Mouse (Mus musculus) erythroblast, adult 5-6 weeks (primary cell): ENCODE results near the gene Raver1. TPM values are rescaled to one million over a fixed set of nuclear protein-coding genes. Genes with fewer than 3 reads are reported as not detected.
A peak's percentile ranks its signal among the peaks of the same experiment; 100 is the strongest.

Source experiments
- ATAC-seq: replicated peaks from 2 replicates; pipeline ENCODE4 v1.8.0; 2016; ENCODE audit warnings: moderate number of reproducible peaks, mild to moderate bottlenecking, moderate TSS enrichment, inconsistent platforms; ENCODE audit not compliant: poor library complexity, low FRiP score, severe bottlenecking
- total RNA-seq, 2 experiments: library from RNA; stranded (forward) in 1 of 2; stranded (reverse) in 1 of 2; fragments of 150-400 nt in 1 of 2; fragments of 200-764, 138-1000 nt in 1 of 2; gene quantifications; 2 replicates each; pipeline versions ENCODE4 v1.2.3 to v1.2.4; 2015 to 2017; ENCODE audit warnings: low replicate concordance in 2 of 2

The Raver1 gene
- total RNA-seq, 2 experiments from 2014 or later = 4.0 to 7.8 TPM

DNA sequence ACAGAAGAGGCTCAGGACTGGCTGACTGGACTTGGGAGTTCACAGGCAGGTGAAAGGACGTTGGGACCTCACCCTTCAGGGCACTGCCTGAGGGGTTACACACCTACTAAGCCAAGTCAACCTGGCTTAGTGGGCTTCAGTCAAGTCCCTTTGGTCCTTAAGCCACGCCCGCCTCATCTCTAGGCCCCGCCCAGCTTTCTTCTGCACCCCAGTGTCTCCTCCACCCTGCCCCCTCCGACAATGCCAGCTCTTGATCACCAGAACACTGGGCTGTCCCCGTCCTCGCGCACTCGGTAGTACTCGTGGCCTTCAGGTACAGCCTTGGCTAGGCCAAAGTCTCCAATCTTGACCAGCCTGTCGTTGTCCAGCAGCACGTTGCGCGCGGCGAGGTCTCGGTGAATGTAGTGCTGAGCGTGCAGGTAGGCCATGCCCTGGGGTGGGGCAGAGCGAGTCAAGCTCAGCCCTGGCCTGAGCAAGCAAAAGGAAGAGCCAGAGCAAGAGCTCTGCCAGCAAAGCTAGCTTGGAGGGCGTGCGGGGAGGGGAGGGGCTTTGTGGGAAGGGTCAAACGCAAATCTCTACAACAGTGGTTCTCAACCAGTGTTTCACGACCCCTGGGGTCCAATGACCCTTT is 15.9 kb upstream of the Raver1 start:
- ATAC-seq = no peak

DNA sequence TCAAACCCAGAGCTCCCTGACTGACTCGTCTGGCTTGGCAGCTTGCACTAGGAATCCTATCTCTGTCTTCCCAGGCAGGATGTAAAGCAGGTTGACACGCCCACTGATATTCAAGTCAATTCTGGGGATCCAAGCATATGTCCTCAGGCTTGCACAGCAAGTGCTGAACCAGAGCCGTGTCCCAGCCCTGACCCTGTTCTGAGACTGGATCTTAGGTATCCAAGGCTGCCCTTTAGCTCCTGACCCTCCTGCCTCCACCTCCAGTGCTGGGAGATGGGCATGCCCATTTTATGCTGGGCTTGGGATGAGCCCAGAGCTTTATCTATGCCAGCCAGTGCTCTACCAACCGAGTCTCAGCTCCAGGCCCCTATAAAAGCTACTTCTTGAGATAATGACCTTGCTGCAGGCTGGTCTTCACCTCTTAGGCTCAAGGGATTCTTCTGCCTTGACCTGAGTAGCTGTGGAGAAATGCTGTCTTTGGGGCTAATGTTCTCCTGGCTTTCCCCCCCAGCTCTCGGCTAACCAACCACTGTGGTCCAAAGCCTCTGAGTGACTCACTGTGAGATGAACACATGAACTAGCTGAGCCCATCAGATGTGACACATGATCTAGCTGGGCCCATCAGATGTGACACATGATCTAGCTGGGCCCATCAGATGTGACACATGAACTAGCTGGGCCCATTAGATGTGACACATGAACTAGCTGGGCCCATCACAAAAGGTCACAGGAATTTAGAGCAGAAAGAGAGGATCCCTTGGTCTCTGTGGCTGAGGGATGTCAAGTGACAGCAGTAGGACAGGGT is 14.2 kb upstream of the Raver1 start:
- ATAC-seq = peak; percentile 89

DNA sequence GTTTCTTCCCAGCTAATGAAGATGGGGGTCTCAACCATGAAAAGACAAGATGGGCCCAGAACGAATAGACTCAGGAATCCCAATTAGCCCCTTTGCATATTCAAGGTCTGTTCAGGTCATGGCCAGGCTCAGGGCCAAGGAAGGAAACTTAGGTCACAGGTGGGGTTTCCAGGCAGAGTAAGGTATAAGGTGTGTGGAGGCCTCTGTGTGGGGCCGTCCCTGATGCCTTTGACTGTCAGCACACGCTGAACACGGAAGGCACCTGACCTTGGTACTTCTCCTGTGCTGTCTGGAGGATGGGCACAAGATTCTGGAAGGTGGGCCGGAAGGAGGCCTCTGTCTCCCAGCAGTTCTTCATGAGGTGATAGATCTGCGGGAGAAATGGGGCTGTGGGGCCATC is 13.0 kb upstream of the Raver1 start:
- no peak for ATAC-seq

DNA sequence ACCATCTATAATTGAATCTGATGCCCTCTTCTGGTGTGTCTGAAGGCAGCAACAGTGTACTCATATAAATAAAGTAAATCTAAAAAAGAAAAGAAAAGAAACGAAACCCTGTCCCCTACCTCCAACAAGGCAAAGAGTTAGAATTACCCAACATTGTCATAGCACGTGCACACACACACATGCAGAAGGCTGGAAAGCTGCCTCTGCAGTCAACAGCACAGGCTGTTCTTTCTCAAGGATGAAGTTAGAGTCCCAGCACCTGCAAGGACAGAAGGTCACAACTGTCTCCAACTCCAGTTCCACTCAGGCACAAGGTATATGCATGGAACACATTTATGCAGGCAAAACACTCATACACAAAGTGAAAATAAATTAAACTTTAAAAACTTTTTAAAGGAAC is 10.3 kb upstream of the Raver1 start:
- no peak for ATAC-seq

GRCm38 (mm10) chr9:21100447-21101161 is 8.8 kb upstream of the Raver1 start:
- no peak for ATAC-seq

- peak; percentile 52; the same call in 1 of the 2 replicates for ATAC-seq
Measured at GRCm38 (mm10) chr9:21097793-21098192, 6.0 kb upstream of the Raver1 start.

GRCm38 (mm10) chr9:21095958-21096357 is 4.2 kb upstream of the Raver1 start:
- no peak for ATAC-seq

- no peak for ATAC-seq
Measured at GRCm38 (mm10) chr9:21093423-21093822, 1.6 kb upstream of the Raver1 start.

DNA sequence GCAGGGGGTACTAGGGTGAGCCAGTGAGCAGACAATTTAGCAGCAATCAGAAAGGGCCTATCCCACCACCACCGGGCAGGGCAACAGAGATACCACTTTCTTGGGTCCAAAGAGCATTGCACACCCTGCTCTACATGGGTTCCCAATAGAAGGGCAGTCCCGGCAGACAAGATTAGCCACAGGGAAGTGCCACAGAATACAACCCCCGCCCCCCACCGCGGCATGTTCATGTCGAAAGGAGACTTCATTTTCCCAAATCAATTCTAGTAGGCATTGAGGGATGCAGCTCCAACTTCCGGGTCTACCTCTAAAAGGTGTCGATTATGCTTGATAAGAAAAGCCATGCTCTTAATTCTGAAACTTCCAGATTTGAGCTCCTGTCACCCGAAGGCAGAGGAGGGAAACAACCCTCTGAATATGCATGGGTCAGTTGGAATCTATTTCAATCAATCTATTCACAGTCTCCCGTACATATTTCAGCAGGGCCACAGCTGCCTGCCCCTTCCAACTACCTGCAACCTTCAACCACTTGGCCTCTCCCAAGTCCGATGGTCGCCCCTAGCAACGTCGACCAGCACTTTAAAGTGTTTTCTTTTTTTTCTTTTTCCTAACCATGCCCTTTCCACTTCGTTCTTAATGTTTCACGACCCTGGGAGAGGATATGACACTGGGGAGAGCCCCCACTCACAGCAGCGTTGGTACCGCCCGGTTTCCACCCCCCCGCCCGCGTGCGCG is 669 bp downstream of the Raver1 start:
- ATAC-seq = peak; percentile 31

DNA sequence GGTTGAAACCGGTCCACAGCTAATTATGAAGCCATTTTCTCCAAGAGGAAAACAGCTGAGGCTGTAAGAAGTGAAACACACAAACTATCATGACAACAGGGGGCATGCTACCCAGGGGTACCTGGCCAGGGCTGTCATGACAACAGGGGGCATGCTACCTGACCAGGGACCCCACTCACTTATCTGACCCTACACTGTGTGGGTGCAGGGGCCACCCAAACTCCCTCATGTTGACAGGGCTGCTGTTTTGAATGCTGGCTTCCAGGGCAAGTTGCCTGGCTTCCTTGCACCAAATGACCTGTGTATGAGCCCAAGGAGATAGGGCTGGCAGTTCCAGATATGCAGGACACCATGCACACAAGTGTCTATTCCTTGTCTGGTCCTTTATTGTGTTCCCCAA is 1.3 kb downstream of the Raver1 start:
- no peak for ATAC-seq

GRCm38 (mm10) chr9:21083324-21083723 is 8.5 kb downstream of the Raver1 start:
- ATAC-seq = no peak

- no peak for ATAC-seq
Measured at GRCm38 (mm10) chr9:21081127-21081526, 10.7 kb downstream of the Raver1 start.

DNA sequence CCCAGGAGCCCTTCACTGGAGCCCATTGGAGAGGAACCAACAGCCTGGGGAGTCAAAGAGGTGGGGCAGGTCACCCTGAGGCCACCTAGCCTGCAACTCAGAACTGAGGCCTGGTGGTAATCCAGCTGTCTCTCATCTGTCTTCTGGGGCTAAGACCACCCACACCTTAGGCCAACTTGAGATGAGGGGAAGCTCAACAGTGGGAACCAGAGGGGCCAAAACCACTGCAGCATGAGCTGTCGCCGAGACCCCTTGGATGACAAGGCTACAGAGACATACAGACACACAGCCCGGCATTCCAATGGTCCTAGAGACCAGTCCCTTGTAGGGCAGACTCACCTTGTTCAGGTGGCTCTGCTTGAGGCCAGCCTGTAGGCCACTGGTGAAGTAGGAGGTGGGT is 16.2 kb downstream of the Raver1 start:
- no peak for ATAC-seq

- ATAC-seq = no peak
Measured at GRCm38 (mm10) chr9:21074173-21074572, 17.6 kb downstream of the Raver1 start.

- peak; percentile 93 for ATAC-seq
Measured at GRCm38 (mm10) chr9:21073044-21073840, 18.6 kb downstream of the Raver1 start, which contains the start of the genes Gm49373 and Fdx1l. Gene Gm49373, minus strand, starts transcription at chr9:21073096. Gene Fdx1l, minus strand, starts transcription at chr9:21073614.

DNA sequence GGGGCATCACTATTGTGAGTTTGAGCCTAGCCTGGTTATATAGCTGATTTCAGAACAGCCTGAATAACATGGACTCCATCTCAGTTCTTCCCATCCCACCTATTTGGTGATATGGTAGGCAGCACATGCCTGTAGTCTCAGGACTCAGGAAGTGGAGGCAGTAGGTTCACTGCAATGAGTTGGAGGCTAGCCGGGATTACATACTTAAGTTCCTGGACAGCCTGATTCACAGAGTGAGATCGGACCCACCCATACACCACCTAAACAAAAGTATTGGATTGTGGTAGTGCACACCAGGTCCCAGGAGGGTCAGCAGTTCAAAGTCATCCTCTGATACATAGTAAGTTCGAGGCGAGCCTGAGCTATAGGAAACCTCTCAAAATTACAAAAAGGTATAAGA is 19.2 kb downstream of the Raver1 start:
- ATAC-seq = peak; percentile 4; the same call in 1 of the 2 replicates

DNA sequence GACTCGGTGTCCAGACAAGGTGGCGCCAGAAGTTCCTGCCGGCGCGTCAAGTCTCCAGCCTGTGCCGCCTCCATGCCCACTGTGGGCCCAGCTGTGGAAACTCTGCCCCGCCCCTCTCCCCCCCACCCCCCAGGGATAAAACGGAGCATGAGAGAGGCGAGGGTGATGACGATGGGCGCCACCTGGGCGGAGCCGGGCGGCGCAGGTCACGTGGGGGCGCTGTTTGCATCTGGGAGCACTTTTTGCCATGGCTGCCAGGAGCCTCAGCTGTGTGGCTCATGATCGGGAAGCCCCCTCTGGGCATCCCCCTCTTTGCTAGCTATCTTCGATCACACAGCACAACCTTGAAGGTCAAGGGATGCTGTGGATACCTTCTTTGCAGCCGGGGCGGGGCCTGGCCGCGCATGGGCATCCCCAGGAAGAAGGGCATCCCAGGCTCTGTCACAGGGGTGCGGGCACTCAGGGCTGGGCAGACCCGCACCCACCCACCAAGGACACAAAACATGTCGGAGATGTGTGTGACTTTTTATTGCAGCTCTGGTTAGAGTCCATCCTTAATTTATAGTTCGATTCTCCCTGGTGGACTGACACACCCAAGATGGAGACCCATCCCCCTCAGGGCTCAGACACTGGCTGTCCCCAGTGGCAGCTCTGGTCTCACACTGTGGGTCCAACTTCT is 24.7 kb downstream of the Raver1 start, which contains the start of gene Zglp1:
Gene Zglp1 (minus strand): TSS at position 88 of the 679 bp plus-strand sequence.
- ATAC-seq = no peak

DNA sequence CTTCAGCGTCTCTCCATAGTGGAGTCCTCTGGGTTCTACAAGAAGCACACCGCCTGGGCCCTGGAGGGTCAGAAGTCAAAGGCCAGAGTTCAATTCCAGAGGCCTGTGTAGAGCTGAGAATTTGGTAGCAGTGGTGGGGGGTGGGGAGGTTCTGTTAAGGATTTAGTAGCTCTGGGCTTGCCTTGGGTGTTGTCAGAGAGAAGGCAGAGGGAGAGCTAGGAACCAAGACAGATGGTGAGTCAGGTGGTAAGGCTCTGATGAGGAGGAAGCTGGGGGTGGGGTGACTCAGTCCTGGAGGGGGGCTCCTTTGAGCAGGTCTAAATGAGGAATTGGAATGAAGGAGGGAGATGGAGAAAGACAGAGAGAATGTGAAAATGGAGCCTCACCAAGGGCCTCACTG is 28.9 kb downstream of the Raver1 start:
- no peak for ATAC-seq

- ATAC-seq = peak; percentile 52
Measured at GRCm38 (mm10) chr9:21051578-21051977, 40.2 kb downstream of the Raver1 start.
